Mouse (Mus musculus): ENCODE measurements around the gene 4930467E23Rik. TPM values are rescaled to one million over a fixed set of nuclear protein-coding genes. Genes with fewer than 3 reads are reported as not detected.
"Not testable (repeated sequence)": the region's sequence is repeated elsewhere in the genome, so short reads cannot be mapped to it uniquely, and the experiment has no call there.

The 4930467E23Rik gene
- polyA plus RNA-seq, 1 experiment from 2014 or later, result 0.15 TPM

DNA sequence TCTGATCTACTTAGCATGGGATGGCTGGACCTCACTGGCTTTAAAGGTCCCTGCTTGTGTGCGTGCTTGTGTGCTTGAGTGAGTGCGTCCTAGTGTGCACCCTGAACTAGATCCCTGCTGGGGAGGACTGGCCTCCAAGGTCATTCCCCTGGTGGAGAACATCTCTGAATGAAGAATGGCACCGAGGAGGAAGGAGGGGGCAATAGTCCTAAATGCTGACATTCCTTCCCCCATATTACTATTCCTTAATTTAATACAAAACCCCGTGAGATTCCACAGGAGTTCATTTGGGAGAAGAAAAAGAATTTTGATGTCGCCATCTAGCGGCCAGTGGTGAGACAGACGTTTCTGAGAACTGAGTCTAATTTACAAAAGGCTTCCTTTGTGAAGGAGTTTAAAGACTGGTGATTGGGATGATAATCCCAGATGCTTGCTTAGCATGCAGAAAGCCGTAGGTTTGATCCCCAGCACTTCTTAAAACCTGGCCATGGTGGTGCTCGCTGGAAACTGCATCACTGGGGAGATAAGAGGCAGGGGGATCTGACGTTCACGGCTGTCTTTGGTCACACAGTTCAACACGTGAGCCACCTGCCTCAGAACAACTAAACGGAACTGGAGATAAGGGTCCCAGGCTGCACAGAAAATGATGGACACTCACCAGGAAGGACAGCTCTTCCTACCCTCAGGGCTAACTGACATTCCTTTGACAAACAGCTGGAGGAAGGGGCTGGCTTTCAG, 26.2 kb upstream of the 4930467E23Rik start:
- H3K4me3 ChIP-seq (replicated peaks); H3K27me3 ChIP-seq; H3K9me3 ChIP-seq (replicated peaks); H3K4me1 ChIP-seq; H3K9ac ChIP-seq; H3K4me2 ChIP-seq (replicated peaks); H3K27ac ChIP-seq (replicated peaks); H3K36me3 ChIP-seq: not testable (repeated sequence)
- ATAC-seq (ENCODE audit: insufficient number of reproducible peaks, low FRiP score, low TSS enrichment, low read depth), result peak; percentile 84
- 43% methylated on average over 13 of the region's 13 CpGs for WGBS

DNA sequence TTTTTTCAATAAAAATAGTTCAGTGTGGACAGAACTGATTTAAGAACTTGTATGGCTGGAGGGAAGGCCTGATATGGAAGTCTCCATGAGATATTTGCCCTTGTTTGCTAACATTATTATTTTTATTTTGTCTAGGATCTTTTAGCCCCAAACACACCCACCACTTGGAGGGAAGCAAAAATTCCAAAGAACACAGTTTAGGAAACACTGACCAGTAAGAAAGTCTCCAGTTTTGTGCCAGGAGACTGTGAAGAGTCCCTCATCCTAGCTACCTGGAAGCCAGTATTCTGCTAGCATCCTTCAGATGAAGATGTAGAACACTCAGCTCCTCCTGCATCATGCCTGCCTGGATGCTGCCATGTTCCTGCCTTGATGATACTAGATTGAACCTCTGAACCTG, 25.5 kb upstream of the 4930467E23Rik start:
- not testable (repeated sequence) for H3K4me3 ChIP-seq (replicated peaks)

GRCm38 (mm10) chr8:19704441-19705215, 24.7 kb upstream of the 4930467E23Rik start:
- H3K4me1 ChIP-seq; ATAC-seq (ENCODE audit: insufficient number of reproducible peaks, low FRiP score, low TSS enrichment, low read depth); H3K9ac ChIP-seq; H3K4me2 ChIP-seq (replicated peaks); H3K36me3 ChIP-seq; H3K27me3 ChIP-seq; H3K4me3 ChIP-seq (replicated peaks); H3K9me3 ChIP-seq (replicated peaks); H3K27ac ChIP-seq (replicated peaks): not testable (repeated sequence)
- 31% methylated on average over 4 of the region's 4 CpGs for WGBS

More for the DNA sequence above, 25.5 kb upstream of the 4930467E23Rik start:
- not testable (repeated sequence) for H3K9me3 ChIP-seq (replicated peaks); H3K27ac ChIP-seq (replicated peaks); H3K9ac ChIP-seq; ATAC-seq (ENCODE audit: insufficient number of reproducible peaks, low FRiP score, low TSS enrichment, low read depth); H3K27me3 ChIP-seq; H3K36me3 ChIP-seq; H3K4me2 ChIP-seq (replicated peaks); H3K4me1 ChIP-seq

- H3K4me2 ChIP-seq (replicated peaks); H3K9me3 ChIP-seq (replicated peaks); H3K27me3 ChIP-seq; H3K27ac ChIP-seq (replicated peaks); ATAC-seq (ENCODE audit: insufficient number of reproducible peaks, low FRiP score, low TSS enrichment, low read depth); H3K9ac ChIP-seq; H3K4me1 ChIP-seq; H3K36me3 ChIP-seq; H3K4me3 ChIP-seq (replicated peaks): not testable (repeated sequence)
- 77% methylated on average over 9 of the region's 9 CpGs for WGBS
Observed at GRCm38 (mm10) chr8:19705216-19705600, 24.2 kb upstream of the 4930467E23Rik start.

DNA sequence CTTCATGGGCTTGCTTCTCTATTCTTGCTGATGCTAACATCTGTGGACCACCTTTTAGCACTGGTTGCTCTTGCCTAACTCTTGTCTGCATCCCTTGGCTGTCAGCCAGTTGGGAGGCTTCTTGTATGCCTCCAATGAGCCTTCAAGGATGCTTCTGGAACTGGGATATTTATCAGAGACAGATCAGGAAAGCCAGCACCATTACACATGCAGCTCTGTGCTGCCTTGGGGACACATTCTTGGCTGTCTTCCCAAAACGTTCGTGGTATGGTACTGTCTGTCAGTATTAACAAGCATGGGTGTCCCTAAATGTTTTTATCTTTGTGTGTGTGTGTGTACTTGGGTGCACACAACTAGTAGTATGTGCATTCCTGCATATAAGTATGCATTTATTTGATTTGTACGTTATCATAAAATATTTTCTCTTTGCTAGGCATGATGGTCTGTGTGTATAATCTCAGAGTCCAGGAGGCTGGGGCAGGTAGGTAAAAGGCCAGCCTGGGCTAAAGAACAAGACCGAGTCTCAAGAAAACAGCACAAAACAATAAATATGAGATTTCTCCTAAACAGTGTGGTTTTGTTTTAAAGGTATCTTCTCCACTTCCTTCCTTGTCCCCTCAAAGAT, 23.2 kb upstream of the 4930467E23Rik start:
- not testable (repeated sequence) for H3K4me1 ChIP-seq; H3K9ac ChIP-seq; H3K36me3 ChIP-seq; H3K9me3 ChIP-seq (replicated peaks); ATAC-seq (ENCODE audit: insufficient number of reproducible peaks, low FRiP score, low TSS enrichment, low read depth); H3K27me3 ChIP-seq; H3K27ac ChIP-seq (replicated peaks); H3K4me3 ChIP-seq (replicated peaks); H3K4me2 ChIP-seq (replicated peaks)
- 70% methylated on average over 4 of the region's 4 CpGs for WGBS

- H3K36me3 ChIP-seq; ATAC-seq (ENCODE audit: insufficient number of reproducible peaks, low FRiP score, low TSS enrichment, low read depth); H3K4me2 ChIP-seq (replicated peaks); H3K27me3 ChIP-seq; H3K27ac ChIP-seq (replicated peaks); H3K9me3 ChIP-seq (replicated peaks); H3K4me1 ChIP-seq; H3K9ac ChIP-seq; H3K4me3 ChIP-seq (replicated peaks): not testable (repeated sequence)
- 70% methylated on average over 7 of the region's 7 CpGs for WGBS
Observed at GRCm38 (mm10) chr8:19706918-19707760, 22.2 kb upstream of the 4930467E23Rik start.

GRCm38 (mm10) chr8:19707761-19708443, 21.5 kb upstream of the 4930467E23Rik start:
- ATAC-seq (ENCODE audit: insufficient number of reproducible peaks, low FRiP score, low TSS enrichment, low read depth), result peak; percentile 67; the same call in 1 of the 2 replicates
- H3K27ac ChIP-seq (replicated peaks); H3K27me3 ChIP-seq; H3K9me3 ChIP-seq (replicated peaks); H3K4me3 ChIP-seq (replicated peaks); H3K9ac ChIP-seq; H3K36me3 ChIP-seq; H3K4me2 ChIP-seq (replicated peaks); H3K4me1 ChIP-seq: not testable (repeated sequence)
- WGBS, result 82% methylated on average over 13 of the region's 15 CpGs

DNA sequence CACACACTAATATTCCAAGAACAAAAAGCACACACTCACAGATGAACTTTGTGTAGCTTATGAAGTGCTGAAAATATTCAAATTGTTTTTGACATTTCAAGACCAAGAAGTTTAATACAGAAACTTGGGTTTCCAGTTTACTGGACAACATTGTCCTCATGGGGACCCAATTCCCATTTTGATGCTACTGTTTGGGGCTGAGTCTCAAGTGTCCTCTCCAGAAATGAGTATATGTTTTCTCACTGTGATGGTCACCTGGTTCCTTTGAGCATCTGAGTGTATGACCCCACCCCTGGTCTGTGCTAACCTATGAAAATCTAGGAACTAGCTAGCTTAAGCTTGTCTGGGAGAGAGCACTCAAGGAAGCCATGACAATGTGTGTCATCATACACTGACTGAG, 20.4 kb upstream of the 4930467E23Rik start:
- not testable (repeated sequence) for H3K27ac ChIP-seq (replicated peaks); H3K4me1 ChIP-seq; H3K4me3 ChIP-seq (replicated peaks); H3K9ac ChIP-seq; H3K36me3 ChIP-seq; H3K27me3 ChIP-seq; H3K4me2 ChIP-seq (replicated peaks); ATAC-seq (ENCODE audit: insufficient number of reproducible peaks, low FRiP score, low TSS enrichment, low read depth); H3K9me3 ChIP-seq (replicated peaks)

DNA sequence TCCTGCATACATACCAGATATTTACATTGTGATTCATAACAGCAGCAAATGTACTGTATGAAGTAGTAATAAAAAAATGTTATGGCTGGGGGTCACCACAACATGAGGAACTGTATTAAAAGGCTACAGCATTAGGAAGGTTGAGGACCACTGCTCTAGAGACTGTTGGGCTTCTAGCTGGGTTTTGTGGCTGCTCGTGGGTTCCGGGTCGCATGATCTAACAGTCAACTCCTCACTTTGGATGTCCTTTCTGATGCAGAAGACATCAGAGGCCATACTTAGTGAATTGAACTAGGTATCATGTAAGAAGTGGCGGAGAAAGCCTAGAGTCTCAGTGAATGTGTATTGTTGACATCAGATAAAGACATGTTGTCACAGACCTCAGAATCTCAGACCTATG, 19.9 kb upstream of the 4930467E23Rik start:
- not testable (repeated sequence) for ATAC-seq (ENCODE audit: insufficient number of reproducible peaks, low FRiP score, low TSS enrichment, low read depth); H3K4me1 ChIP-seq; H3K27me3 ChIP-seq; H3K9ac ChIP-seq; H3K9me3 ChIP-seq (replicated peaks); H3K4me3 ChIP-seq (replicated peaks); H3K27ac ChIP-seq (replicated peaks); H3K4me2 ChIP-seq (replicated peaks); H3K36me3 ChIP-seq
- 89% methylated on average over 4 of the region's 4 CpGs for WGBS

DNA sequence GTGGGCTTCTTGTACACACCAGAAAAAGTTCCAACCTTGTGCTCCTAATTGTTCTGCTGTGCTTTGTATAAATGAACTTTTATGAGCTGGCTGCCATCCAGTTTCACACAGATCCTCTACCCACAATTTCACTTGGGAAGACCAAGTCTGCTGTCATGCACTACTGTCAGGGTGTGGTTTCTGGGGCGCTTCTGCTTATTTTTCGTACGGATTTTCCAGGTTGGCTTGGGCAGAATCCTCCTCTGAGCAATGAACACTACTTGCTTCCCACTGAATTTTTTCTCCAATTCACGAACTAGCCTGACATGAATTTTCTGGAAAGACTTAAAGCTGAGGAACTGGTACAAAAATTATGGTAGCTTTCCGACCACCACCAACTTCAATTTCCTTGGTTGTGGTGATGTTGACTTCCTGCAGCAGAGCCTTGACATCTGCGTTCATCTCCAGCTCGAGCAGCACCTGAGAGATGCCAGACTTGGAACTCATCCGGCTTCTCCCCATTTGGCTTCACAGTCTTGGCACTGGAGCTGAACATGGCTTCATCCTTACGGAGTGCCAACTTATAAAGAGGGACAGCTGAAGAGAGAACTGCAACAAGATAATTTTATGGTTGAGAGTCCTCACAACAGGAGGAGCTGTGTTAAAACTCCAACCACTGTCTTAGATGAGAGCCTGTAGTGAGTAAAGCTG, 18.1 kb upstream of the 4930467E23Rik start:
- 77% methylated on average over 9 of the region's 9 CpGs for WGBS
- H3K4me3 ChIP-seq (replicated peaks); H3K9ac ChIP-seq; H3K4me1 ChIP-seq; H3K9me3 ChIP-seq (replicated peaks); H3K4me2 ChIP-seq (replicated peaks); H3K27me3 ChIP-seq; H3K36me3 ChIP-seq; ATAC-seq (ENCODE audit: insufficient number of reproducible peaks, low FRiP score, low TSS enrichment, low read depth); H3K27ac ChIP-seq (replicated peaks): not testable (repeated sequence)

All from embryonic facial prominence, embryonic 15.5 days (tissue).